Mouse (Mus musculus) retina, postnatal 7 days (tissue): ENCODE results near the gene Mettl22.

Source experiments
- DNase-seq: peaks from one replicate; pipeline ENCODE4 v3.0.0-alpha.2; 2012; ENCODE audit warnings: low read depth, low spot score

Mettl22 gene

DNA sequence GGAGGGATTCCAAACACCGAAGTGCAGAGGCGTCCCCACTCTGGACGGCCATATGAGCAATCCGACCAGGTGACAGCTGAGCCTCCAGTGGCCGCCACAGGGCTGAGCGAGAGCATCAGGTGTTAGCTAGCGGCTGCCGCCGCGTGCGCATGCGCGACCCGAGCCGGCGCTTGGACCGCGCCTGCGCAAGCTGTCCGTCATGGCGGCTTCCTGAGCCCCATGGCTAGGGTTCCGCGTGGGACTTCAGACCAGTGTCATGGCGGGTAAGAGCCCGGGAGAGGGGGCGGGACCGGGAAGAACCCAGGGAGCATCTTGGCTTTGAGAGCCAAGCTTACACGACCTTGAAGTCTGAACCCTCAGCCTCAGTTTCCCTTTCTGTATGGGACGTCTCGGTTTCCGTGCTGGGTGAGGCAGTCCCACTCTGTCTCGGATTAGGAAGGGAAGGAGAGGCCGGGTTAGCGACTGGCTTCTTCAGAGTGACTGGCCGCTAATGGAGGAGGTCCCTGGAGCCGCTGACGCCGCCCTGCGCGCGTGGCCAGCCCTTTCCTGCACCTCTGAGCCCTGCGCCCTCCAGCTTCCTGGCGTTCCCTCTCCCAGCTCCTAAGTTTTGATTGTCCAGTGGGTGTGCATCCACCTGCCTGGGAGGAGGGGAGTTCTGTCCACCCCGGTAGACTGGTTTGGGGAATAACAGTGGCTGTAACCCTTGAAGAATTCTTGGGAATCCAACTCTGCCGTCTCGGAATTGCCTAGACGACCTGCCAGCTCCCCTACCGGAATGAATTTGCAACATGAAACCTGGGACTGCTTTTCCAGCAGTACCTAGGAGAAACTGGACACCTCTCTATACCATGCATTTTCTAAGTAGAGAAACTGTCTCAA lies at the start of gene Mettl22:
TSS of gene Mettl22 (plus strand) at position 186 of the 879 bp plus-strand sequence.
- DNase-seq = peak; percentile 86

DNA sequence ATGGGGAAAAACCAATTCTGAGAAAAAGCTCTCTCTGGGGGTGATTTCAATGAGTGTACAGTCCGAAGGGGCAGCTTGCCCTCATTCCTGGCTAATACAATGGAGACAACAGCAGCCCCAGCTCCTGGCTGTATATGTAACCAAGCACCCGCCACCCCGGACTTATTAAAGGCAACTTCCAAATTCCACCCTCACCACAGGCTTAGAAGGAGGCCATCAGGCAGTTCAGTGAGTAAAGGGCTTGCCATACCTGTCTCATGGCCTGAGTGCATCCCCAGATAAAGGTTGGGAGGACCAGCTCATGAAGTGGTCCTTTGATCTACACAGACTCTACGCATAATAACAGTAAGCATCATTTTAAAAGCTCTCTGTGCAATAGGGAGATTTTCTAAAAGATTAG lies 49.7 kb upstream of the Mettl22 start:
- DNase-seq = no peak

DNA sequence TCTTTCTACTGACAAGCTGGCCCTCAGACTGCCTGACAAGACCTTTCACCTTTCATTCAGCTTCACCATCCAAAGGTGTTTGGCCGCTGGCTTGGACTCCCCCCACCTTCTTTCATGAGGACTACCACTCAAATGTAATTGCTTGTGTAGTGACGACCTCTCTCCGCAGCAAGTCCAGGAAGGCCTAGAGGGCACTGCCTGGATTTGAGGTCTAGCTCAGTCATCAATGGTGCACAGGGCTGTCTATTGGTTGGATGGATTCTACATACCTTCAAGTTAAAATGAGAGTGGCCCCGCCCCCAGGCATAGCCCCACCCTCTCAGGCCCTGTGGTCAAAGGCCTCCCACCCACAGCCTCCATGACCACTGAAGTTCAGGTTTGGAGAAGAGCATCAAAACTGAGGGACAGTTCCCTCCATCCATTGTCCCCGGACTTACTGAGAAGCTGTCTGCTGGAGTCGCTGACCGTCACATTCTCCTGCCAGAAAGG lies 46.9 kb upstream of the Mettl22 start:
- no peak for DNase-seq

DNA sequence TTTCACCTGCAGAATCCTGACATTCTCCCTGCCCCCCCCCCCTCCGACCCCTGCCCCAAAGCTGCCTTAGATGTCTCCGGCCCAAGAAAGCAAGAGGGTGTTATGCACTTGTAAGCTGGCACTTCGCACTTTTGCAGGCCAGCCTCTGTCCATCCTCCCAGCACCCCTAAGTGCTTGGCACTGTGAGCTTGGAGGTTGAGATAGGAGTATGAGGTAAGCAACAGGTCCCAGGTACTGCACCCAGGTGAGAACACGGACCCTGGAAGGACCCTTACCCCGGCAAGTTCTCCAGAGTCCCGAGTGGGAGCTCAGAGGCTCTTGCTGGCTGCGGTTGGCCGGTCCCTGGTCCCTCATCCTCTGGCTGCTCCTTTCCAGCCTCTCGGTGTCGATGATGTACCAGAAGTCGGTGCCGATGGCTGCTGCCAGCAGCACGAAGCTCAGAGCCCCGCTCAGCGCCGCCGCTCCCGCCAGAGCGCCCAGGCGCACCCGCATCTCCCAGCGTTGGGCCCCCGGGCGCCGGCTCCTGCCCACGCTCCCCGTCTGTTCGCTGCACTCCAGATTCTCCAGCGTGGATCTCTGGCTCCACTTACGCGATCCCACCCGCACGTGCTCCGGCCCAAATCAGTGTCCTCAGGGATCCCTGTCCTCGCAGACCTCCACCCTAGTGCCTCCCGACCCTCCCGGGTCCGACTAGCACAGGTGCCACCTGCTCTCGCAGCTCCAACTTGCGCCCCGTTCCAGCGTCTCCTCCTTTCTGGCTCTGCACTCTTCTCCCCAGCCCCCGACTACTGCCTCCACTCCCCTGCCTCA lies 46.2 kb upstream of the Mettl22 start:
- no peak for DNase-seq

DNA sequence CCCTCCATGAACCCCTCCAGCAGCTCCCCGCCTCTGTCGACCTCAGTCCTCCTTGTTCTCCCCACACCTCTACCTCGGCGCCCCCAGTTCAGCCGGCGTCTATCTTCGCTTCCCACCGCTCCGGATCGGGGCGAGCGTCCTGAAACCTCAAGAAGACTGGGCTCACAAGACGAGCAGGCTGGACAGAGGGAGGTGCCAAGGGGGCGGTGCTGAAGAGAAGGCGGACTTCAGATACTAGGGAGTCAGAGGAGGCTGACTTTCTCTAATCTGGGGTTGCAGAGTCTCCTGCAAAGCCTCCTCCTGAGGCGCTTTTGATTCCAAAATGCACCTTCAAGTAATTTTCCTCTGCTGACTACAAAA lies 45.6 kb upstream of the Mettl22 start, which contains the start of gene Tmem114:
TSS of gene Tmem114 (minus strand) at position 166 of the 360 bp plus-strand sequence.
- DNase-seq = no peak

DNA sequence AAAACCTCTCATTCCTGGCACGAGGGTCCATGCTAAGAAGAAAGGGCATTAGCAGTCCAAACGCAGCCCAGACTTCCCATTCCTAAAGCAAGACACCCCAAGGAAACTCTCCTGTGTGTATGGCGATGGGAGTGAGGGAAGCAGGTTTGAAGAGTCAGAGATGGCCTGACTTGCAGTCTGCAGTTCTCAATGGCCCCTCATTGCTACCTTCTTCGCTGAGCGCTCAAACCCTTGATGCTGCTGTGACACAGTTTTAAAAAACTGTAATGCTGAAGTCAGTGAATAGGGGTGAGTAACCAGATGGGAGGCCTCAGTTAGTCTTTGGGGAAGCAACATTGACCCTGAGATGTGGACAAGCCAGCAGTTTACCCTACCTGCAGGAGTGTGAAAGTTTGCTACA lies 44.9 kb upstream of the Mettl22 start:
- no peak for DNase-seq

DNA sequence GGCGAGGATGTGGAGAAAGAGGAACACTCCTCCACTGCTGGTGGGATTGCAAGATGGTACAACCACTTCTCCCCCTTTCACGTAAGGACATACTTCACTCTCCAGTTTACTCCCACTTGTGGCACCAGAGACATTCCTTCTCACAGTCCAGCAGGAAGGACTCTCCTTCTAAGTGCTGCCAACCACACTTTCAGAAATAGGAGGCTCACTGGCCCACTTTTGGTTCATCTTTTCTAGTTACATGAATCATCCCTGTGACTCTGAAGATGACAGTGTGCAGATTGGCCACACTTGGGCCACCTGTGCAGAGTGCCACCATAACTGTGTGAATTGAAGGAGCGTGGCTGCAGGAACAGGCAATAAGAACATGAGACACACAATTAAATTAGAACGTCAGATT lies 41.1 kb upstream of the Mettl22 start:
- no peak for DNase-seq

DNA sequence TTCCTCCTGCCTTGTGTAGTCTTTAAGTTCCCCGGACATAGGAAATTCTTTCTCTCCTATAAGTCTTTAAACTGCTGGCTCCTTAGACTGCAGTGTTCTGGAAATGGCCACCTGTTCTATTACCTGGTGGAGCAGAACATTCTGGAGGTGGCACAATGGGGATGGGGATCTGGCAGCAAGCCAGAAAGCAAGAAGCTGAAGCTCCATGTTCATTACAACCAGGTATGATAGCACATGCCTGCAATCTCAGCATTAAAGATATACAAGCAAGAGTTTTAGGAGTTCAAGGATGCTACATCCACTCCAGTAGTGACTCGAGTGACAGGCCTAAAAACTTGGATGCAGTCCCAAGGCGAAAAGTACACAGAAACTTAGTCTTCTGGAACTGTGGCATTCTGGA lies 38.0 kb upstream of the Mettl22 start:
- DNase-seq = no peak

DNA sequence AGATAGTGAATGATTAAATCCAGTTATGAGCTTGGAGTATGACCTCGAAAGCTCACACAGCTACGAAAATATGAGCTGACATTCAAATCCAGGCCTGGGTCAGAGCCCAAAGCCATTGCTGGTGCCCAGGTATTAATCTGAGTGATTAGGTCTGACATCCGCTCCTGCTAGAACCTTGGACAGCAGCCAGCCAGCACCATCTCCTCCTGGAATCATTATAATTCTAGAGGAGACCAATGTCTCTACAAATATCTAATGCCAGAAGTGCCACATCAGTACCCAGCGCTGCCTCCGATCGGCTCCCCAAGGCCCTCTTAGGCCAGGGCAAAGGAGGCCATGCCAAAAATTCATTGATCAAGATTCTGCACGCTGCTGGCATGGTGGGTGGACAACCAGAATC lies 25.7 kb upstream of the Mettl22 start:
- DNase-seq = no peak

DNA sequence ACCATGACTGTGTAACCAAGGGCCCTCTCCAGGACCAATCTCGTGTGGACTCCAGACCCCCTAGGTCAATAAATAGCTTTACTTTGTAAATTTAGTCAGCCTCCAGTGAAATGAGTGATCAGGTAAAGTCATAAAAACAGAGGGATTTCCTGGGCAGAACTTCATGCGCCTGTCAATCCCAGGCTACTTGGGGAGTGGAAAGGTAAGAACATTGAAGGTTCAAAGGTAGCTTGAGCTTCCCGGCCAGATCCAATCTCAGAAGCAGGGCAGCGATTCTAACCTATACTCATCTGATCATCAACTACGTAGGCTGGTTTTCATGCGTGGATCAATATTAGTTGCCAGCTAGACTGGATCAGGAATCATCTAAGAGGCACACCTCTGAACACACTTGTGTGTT lies 24.3 kb upstream of the Mettl22 start:
- no peak for DNase-seq

DNA sequence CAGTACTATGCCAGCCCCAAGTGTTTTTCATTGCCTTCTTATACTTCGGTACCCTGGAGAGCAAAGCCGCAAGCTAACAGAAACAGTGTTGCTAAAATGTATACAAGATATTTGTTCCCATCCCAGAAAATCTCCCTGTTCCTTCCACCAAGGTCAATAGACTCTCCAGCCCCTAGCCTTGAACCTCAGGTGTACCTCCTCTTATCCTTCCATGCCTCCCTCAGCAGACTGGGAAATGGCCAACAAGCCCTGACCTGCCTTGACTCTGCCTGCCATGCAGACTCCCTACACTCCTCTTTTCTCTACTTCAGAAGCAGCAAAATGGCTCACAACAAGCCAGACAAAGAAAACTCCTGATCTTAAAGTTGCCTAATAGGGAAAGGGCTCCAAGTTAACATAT lies 17.3 kb upstream of the Mettl22 start:
- no peak for DNase-seq

DNA sequence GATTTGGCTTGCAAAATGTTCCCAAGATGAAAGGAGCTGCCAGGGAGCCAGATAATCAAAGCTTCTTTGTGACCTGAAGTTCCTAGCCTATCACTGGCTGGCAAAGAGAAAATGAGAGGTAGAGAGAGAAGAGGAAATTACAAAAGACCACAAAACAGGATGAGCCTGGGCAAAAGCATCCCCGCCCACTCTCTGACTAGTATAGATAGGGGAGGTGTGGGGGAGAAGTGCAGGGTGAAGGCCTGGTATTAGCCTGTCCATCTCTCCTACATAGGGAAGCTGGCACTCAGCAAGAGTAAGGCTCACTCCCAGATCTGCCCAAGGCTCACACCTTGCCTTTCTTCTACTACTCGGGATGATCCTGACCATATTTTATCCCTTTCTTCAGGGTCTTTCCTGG lies 15.4 kb upstream of the Mettl22 start:
- no peak for DNase-seq

DNA sequence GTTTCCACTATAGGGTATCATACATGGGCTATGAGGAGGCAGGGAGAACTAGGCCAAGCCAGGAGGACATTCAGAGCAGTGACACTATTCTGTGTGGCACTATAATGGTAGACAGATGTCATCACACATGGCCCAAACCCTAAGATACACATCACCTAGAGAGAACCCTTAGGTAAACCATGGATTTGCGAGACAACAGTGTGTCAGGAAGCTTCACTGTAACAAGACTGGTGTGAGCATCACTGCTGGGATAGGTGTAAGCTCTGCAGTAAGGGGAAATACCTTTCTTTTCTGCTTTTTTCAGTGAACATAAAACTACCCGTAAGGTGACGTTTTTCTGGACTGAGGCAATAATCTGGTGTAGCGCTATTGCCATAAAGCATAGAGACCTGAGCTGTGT lies 12.2 kb upstream of the Mettl22 start:
- no peak for DNase-seq

DNA sequence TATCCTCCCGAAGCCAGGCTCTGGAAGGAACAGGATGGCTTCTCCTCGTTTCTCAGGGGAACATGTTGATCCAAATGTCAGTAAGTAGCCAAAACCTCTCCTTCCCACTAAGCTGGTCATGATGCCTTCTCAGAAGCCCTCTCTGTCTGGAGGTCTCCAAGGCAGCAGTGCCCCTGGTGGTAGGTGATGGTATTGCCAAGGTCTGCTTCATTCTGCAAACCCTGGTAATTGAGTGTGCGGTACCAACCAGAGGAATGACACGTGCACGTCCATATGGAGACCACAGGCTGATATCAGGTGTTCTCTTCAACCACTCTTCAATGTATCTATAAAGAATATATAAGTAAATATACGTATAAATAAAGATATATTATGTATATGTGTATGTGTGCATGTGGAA lies 11.5 kb upstream of the Mettl22 start:
- peak; percentile 53 for DNase-seq

DNA sequence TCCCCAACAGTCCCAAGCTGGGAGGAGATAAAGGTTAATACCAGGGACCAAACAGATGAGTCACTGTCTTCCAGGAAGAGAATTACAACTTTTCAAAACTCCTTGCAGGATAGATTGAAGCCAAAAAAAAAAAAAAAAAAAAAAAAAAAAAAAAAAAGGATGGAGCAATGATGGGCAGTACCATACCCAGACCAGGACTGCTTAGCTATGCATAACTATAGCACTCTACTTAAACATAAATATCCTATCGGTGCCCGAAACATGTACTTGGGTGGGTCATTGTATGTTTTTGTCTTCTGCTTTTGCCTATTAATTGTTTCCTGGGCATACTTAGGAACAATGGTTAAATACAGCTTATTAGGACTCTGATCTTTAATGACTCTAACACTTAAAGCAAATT lies 456 bp upstream of the Mettl22 start:
- DNase-seq = no peak

DNA sequence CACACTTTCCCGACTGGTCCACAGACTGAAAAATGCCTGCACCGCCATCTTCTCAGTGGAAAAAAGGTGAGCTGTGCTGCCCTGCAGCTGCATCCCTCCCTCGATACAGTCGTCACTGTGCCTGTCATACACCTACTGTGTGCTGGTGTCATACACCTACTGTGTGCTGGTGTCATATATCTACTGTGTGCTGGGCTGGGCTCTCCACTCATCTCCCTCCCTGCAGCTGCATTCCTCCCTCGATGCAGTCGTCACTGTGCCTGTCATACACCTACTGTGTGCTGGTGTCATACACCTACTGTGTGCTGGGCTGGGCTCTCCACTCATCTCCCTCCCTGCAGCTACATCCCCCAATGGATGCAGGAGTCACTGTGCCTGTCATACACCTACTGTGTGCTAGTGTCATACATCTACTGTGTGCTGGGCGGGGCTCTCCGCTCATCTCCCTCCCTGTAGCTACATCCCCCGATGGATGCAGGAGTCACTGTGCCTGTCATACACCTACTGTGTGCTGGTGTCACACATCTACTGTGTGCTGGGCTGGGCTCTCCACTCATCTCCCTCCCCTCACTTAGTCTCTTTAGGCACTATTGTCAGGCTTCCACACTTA lies 16.9 kb downstream of the Mettl22 start:
- no peak for DNase-seq

DNA sequence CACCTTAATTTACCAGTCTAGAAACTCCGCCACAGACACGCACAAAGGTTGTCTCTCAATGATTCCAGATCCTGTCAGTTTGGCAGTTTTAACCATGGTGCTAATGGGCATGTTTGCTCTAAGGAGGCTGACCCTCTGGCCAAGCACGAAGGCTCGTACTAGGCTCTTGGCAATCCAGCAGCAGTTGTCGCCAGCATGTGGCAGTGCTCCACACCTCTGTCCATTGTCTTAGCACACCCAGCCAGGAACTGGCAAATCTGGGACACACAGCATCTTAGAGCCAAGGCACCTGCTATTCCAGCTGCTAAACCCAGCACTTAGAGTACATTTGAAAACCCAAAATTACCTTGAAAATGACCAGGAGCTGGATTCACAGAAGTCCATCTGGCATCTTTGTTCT lies 18.8 kb downstream of the Mettl22 start:
- DNase-seq = no peak

DNA sequence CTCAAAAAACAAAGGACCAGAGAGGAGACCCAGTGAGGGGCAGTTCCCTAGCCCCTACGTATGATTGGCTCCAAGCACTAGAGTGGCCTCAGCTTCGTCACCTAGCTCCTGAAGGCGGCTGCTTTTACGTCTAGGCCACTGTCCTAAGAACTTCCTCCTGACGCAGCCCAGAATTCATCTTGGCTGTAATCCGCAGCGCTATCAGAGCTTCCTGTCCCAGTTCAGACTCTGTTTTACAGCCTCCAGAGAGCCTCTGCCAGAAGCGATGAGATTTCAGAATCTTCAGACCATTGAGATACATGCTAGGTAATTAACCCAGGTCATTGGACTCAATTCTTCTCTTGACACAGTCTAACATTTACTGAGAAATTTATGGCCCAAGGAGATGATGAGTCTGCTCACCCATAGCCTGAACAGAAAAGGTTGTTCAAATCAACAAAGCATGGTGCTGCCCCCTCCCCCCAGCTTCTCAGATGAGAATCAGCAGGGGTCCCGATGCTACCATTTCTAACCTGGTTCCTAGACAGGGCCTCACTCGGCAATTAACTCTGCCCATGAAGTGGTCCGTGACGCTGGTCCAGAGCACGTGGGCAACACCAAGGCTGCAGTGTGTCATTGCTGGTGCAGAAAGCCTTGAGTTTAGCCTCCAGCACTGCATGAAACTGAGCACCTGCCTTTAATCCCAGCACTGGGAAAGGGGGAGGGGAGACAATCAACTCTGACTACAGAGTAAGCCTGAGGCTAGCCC lies 21.3 kb downstream of the Mettl22 start:
- DNase-seq = no peak

DNA sequence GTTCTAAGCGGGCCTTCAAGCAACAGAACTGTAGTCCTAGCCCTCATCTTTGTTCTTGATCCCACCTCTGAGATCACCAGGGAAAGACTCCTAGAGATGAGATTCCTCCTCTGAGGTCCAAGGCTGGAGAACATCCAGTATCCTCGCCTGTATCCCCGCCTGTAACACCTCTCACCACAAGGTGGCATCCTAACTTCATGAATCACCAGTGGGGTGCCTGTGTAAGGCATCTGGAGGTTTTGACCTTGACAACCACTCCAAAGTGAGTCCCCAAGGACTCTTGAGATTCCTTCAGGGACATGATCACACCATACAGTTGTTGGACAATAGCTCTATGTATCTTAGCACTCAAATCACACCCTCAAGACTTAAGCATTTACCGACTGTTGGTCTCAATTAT lies 23.7 kb downstream of the Mettl22 start:
- DNase-seq = peak; percentile 68

DNA sequence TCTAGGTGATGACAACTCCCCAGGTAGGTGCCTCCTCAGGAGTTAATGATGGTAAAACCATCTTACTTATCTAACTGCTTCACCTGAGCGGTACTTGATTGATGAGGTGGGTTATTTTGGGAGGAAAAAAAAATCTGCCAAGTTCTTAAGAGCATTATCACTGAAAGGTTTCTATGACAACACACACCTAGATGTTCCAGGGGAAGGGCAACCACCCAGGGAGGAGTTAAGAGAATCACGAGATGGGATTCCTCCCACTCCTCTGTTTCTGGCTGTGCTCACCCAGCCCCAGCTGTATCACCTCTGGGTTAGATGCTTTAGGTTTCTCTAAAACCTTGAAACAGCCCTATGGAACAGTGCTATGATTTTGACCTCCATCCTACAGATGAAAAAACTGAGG lies 26.4 kb downstream of the Mettl22 start:
- no peak for DNase-seq

DNA sequence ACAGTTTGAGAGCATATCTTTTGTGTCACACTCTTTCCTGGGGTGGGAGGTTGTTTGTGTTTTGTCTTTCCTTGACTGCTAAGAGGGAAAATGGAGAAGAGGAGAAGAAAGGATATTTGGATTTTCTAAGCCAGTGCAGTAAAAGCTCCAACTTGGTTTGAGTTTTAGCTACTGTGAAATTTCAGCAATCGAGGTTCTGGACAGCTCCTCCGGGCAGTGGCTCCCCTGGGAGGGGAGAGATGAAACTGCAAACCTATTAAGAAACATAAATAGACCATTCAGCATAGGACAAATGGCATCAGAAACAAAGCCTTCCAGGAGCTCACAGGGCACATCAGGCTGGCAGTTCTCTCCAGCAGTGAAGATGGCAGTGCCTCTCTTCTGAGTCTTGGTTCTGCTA lies 33.7 kb downstream of the Mettl22 start:
- DNase-seq = no peak

DNA sequence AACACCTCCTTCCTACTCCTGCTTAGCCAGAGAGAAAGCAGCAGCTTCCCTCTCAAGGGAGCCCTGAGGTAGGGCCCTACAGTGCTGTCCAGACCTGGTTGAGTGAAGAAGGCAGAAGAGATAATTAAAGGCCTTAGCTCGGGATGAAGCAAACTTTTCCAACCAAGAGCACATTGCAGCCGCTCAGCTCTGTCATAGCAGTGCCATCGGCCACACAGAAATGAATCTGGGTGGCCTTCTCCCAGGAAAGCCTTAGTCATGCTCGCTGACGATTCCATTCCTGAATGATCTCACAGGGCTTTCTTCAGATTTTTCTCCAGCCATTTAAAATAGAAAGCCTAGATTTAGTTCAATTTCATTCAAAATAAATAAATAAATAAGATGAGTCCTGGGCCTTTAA lies 39.3 kb downstream of the Mettl22 start:
- no peak for DNase-seq
